Mouse (Mus musculus) brain, embryonic 18.5 days (tissue): ENCODE results near the gene Tgif2lx2.
"Not testable (repeated sequence)": the region's sequence is repeated elsewhere in the genome, so short reads cannot be mapped to it uniquely, and the experiment has no call there.

Source experiments
- DNase-seq: peaks from one replicate; pipeline ENCODE4 v3.0.0-alpha.2; 2012; ENCODE audit warnings: low read depth, low spot score

Tgif2lx2 gene

DNA sequence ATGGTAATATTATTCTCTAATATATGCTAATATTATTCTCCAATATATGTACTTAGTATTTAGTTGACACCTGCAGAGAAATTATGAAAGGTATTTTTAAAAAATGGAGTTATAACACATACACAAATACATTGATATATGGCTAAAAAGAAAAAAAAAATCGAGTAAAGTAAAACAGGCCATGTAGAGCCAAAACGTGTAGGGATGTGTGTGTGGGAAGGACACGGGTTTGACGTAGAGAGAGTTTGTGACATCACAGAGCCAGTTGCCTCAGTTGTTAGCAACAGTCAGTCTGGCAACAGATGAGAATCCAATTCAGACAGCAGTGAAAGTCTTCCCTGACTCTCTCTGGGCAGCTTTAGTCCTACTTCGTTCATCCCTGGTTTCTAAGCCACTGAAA lies at the start of gene Tgif2lx2:
Gene Tgif2lx2 (plus strand): TSS at position 301 of the 400 bp plus-strand sequence.
- not testable (repeated sequence) for DNase-seq
